Mouse (Mus musculus) midbrain, postnatal 0 days (tissue): Measurements from ENCODE around the gene Dek. TPM values are rescaled to one million over a fixed set of nuclear protein-coding genes. Genes with fewer than 3 reads are reported as not detected.

Experiments
- ATAC-seq: fragments of 200-750 bp; cut with Nextera tagmentation; 2 replicates; pipeline ENCODE4 v1.8.0; 2017; ENCODE audit warnings: moderate number of reproducible peaks, mild to moderate bottlenecking, moderate TSS enrichment, moderate library complexity; ENCODE audit not compliant: low FRiP score
- DNase-seq: peaks from one replicate; pipeline ENCODE4 v3.0.0-alpha.2; 2015; ENCODE audit warnings: low spot score
- H3K27ac ChIP-seq: fragments of 300-500 bp; sonication (generic); 2 replicates; pipeline ENCODE4 v1.5.1; 2014; ENCODE audit warnings: low read depth, mild to moderate bottlenecking, low read length, mixed read lengths
- H3K27me3 ChIP-seq: fragments of 300-500 bp; sonication (generic); 2 replicates; pipeline ENCODE4 v1.6.1; 2014; ENCODE audit warnings: low read length, control low read depth, mixed read lengths; ENCODE audit not compliant: insufficient read depth
- H3K36me3 ChIP-seq: fragments of 300-500 bp; sonication (generic); 2 replicates; pipeline ENCODE4 v1.6.1; 2014; ENCODE audit warnings: low read length, control low read depth, mixed read lengths; ENCODE audit not compliant: insufficient read depth
- H3K4me1 ChIP-seq: fragments of 300-500 bp; sonication (generic); 2 replicates; pipeline ENCODE4 v1.6.1; 2014; ENCODE audit warnings: mild to moderate bottlenecking, control low read depth, antibody characterized with exemption, low read length, mixed read lengths; ENCODE audit not compliant: insufficient read depth
- H3K4me2 ChIP-seq: fragments of 300-500 bp; sonication (generic); 2 replicates; pipeline ENCODE4 v1.6.1; 2014; ENCODE audit warnings: low read depth, mild to moderate bottlenecking, low read length, mixed read lengths; ENCODE audit not compliant: poor library complexity, severe bottlenecking
- H3K4me3 ChIP-seq: fragments of 300-500 bp; sonication (generic); 2 replicates; pipeline ENCODE4 v1.5.1; 2014; ENCODE audit warnings: low read depth, mild to moderate bottlenecking, low read length, moderate library complexity
- H3K9ac ChIP-seq: fragments of 300-500 bp; sonication (generic); replicated peaks from 2 replicates; pipeline ENCODE4 v1.6.1; 2014; ENCODE audit warnings: mild to moderate bottlenecking, low read length, moderate library complexity, mixed read lengths; ENCODE audit not compliant: poor library complexity, severe bottlenecking
- H3K9me3 ChIP-seq: fragments of 300-500 bp; sonication (generic); 2 replicates; pipeline ENCODE4 v1.6.1; 2016; ENCODE audit warnings: low read length, control low read depth
- CTCF ChIP-seq: IDR thresholded peaks from 2 replicates; pipeline ENCODE4 v1.5.1; 2016; ENCODE audit warnings: antibody characterized with exemption, mild to moderate bottlenecking
- WGBS: fragments of 180-500 bp; shearing (Covaris S2); extraction: QIAGEN DNeasy Blood & Tissue Kit; methylation state at CpG from one replicate; pipeline ENCODE4 v1.1.7; 2014; 5-methylcytosine and 5-hydroxymethylcytosine counted together
- polyA plus RNA-seq: library from polyadenylated mRNA; unstranded; fragments of >200 nt; fragmentation: Nextera tagmentation; extraction: Ambion mirVana; gene quantifications from 2 replicates; pipeline ENCODE4 v1.2.1, GENCODE M21; 2015
- total RNA-seq: library from RNA; depleted of rRNA; stranded (reverse); fragments of >200 nt; gene quantifications from 2 replicates; pipeline ENCODE4 v1.2.3, GENCODE M21; 2014

Dek gene
- total and polyA plus RNA-seq, 2 experiments from 2014 or later: 34.1 to 112 TPM

DNA sequence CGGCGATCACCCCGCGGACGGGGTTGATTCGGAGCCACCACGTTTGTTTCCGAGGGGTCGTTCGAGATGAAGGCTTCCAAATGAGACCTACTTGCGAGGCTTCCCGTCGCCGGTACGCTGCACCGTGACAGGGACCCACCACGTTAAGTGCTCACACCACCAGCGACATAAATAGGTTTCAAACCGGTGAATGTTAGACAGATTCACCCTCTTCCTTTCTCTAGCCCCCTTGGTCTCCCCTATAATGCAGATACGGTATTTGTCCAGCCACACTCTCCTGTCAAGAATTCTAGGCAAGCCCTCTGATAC, 533 bp upstream of the Dek start:
- H3K36me3 ChIP-seq: no peaks in the 10 kb centered on the region
- H3K4me2 ChIP-seq: peak overlapping the region; percentile 81
- no peaks in the 10 kb centered on the region for H3K27me3 ChIP-seq
- no peak for TF ChIP-seq CTCF
- ATAC-seq: peak; percentile 25
- peak overlapping the region; percentile 98 for H3K27ac ChIP-seq
- no peak for DNase-seq
- H3K9ac ChIP-seq: peak overlapping the region; percentile 94
- no peaks in the 10 kb centered on the region for H3K9me3 ChIP-seq
- peaks cover 6% of the 10 kb centered on the region; the same call in 1 of the 2 replicates for H3K4me1 ChIP-seq
- 1% methylated on average over 20 of the region's 20 CpGs for WGBS
- peak overlapping the region; percentile 98 for H3K4me3 ChIP-seq

DNA sequence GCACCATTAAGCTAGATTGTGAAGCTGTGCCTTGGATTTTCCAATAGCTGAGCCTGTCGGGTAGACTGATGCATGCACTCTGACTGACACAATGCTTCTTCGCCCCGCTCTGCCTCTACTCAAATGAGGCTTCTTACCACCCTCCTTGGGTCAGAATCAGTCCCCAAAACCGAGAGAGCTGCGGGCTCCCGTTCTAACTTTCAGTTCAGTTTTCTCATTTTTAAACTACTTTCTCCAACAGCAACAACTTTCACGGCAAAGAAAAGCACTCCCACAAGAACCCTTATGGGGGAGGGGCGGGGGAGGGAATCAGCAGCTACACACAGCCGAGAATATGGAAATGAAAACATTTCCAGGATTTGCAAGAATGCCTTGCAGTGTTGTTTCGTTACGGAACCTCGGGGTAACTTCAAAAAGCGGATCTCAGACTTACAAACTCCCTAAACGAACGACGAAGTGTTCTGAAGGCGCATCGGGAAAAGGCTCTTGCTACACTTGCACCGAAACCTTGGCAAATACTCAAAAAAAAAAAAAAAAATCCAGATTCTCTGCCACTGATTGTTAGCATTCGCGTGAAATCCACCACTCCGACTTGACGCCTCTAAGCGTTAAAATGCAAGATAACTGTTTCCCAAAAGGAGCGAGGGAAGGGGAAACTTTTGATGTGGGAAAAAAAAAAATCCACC, 1.0 kb downstream of the Dek start:
- DNase-seq (peak; percentile 53), ATAC-seq (no peak)
- H3K4me3 ChIP-seq: peak overlapping the region; percentile 98
- H3K9me3 ChIP-seq: no peaks in the 10 kb centered on the region
- peak overlapping the region; percentile 98 for H3K27ac ChIP-seq
- WGBS: under 1% methylated on average over 25 of the region's 25 CpGs
- H3K9ac ChIP-seq: peak overlapping the region; percentile 94
- H3K4me2 ChIP-seq: peak overlapping the region; percentile 81
- no peaks in the 10 kb centered on the region for H3K27me3 ChIP-seq
- TF ChIP-seq CTCF: no peak
- H3K4me1 ChIP-seq: peaks cover 6% of the 10 kb centered on the region; the same call in 1 of the 2 replicates
- peaks cover under 1% of the 10 kb centered on the region; the same call in 1 of the 2 replicates for H3K36me3 ChIP-seq

DNA sequence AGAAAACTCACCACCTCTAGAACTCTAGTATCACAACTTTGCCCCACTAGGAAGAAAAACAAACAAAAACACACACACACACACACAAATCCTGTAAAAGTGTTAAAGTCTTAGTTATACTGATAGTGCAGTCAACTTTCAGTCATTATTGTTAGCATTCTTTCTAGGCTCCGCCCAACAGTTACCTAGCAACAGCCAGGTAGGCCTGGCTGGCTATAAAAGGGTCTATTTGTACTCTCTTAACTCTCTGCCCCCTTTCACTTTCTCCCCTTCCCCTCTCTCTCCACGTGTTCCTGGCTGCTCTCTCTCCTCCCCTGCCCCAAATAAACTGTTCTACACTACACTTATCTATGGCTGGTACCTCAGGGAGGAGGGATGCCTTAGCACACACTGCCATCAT, 1.9 kb downstream of the Dek start:
- Histone ChIP-seq H3K4me2 (peak overlapping the region; percentile 81), H3K4me3 (peak overlapping the region; percentile 98), H3K9ac (no peak overlapping the region), H3K27ac (no peak overlapping the region), H3K4me1 (peaks cover 6% of the 10 kb centered on the region; the same call in 1 of the 2 replicates), H3K36me3 (peaks cover 7% of the 10 kb centered on the region; the same call in 1 of the 2 replicates), H3K27me3 (no peaks in the 10 kb centered on the region), H3K9me3 (no peaks in the 10 kb centered on the region)
- WGBS: 30% methylated on average over 2 of the region's 2 CpGs
- DNase-seq (no peak), ATAC-seq (no peak)
- no peak for TF ChIP-seq CTCF

DNA sequence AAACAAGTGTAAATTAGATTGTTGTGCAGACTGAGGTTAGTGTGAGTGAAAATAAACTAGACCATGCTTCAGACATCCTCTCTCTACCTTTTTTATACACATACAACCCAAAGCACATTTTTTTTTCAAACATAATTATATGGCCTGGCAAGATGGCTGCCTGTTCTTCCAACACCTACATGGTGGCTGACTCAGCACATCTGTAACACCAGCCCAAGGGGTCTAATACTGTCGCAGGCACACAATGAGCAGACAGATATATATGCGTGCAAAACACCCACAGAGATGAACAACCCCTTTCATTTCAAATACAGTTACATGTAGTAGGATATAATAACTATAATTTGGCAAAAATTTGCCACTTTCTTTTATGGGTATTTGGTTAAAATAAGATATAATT, 5.4 kb downstream of the Dek start:
- no peak for TF ChIP-seq CTCF
- H3K4me3 ChIP-seq: no peak overlapping the region
- H3K4me2 ChIP-seq: no peak overlapping the region
- H3K36me3 ChIP-seq: peaks cover 8% of the 10 kb centered on the region; the same call in 1 of the 2 replicates
- peaks cover 6% of the 10 kb centered on the region; the same call in 1 of the 2 replicates for H3K4me1 ChIP-seq
- no peaks in the 10 kb centered on the region for H3K9me3 ChIP-seq
- 82% methylated on average over 2 of the region's 2 CpGs for WGBS
- no peak overlapping the region for H3K9ac ChIP-seq
- DNase-seq (no peak), ATAC-seq (no peak)
- no peaks in the 10 kb centered on the region for H3K27me3 ChIP-seq
- H3K27ac ChIP-seq: no peak overlapping the region

DNA sequence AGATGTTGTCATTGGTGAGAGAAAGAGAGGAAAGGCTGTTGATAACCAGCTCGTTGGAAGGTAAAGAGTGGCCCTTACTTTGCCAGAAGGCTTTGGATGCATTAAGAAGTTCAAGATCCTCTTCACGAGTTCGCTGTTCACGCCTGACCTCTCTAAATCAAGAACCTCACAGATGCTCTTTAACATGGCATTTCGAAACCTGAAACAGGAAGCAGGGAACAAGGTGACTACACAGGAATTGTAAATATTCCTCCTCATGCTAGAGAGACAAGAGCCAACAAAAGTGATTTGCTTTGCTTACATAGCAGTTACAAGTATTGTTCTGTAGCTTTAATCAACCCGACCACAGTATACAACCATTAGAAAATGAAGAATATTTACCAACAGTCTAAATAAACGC, 6.7 kb downstream of the Dek start:
- no peak for DNase-seq
- WGBS: 89% methylated on average over 7 of the region's 7 CpGs
- TF ChIP-seq CTCF: no peak

DNA sequence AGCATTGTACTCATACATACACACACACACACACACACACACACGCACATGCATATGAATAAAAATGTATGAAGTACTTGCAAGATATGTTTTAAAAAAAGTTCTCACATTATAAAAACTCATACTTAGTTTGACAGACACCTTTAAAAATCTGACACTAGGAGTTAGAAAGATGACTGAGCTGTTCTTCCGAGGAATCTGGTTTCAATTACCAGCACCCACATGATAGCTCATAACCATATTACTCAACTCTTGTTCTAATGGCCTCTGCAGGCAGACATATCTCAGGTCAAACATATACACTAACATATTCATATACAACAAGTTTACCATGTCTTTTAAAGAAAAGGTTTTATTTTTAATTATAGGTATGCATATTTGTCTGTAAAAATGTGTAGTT, 9.4 kb downstream of the Dek start:
- Histone ChIP-seq H3K27me3 (no peaks in the 10 kb centered on the region), H3K36me3 (peaks cover 13% of the 10 kb centered on the region), H3K9ac (no peak overlapping the region), H3K4me2 (no peak overlapping the region), H3K4me1 (no peaks in the 10 kb centered on the region), H3K27ac (no peak overlapping the region), H3K9me3 (no peaks in the 10 kb centered on the region), H3K4me3 (no peak overlapping the region)
- no peak for ATAC-seq
- no peak for TF ChIP-seq CTCF
- no peak for DNase-seq
- WGBS: 90% methylated on average over 2 of the region's 2 CpGs

More for the DNA sequence above, 6.7 kb downstream of the Dek start:
- no peaks in the 10 kb centered on the region for H3K9me3 ChIP-seq
- peaks cover 8% of the 10 kb centered on the region; the same call in 1 of the 2 replicates for H3K36me3 ChIP-seq
- H3K9ac ChIP-seq: no peak overlapping the region
- no peak overlapping the region for H3K27ac ChIP-seq
- no peak overlapping the region for H3K4me3 ChIP-seq
- no peak for ATAC-seq
- 0 out of 2 replicates have a peak, but pooled peaks cover 2% of the 10 kb centered on the region for H3K4me1 ChIP-seq
- H3K4me2 ChIP-seq: no peak overlapping the region
- H3K27me3 ChIP-seq: no peaks in the 10 kb centered on the region
